Mouse (Mus musculus): Measurements from ENCODE around the gene Gstt1.
"Not testable (repeated sequence)": the region's sequence is repeated elsewhere in the genome, so short reads cannot be mapped to it uniquely, and the experiment has no call there.

Gstt1 gene

DNA sequence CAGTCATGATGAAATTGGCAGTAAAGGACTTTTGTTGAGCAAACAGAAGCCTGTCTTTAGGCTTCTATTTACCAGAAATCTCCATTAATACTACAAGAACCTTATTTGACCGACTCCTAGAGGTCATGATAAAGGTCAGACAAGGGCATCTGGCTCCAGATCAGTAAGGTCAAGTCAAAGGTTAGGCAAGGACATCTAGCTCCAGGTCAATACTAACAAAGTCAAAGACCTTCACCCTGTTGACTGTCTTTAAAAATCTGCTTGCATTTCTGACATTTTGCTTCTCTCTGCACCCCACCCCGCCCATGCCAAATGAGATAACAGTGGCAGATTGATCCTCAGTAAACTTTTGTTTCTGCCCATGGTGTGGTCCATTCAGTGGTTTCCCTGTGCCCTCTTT lies 5.8 kb upstream of the Gstt1 start:
- DNase-seq (ENCODE audit: low spot score), result no peak

DNA sequence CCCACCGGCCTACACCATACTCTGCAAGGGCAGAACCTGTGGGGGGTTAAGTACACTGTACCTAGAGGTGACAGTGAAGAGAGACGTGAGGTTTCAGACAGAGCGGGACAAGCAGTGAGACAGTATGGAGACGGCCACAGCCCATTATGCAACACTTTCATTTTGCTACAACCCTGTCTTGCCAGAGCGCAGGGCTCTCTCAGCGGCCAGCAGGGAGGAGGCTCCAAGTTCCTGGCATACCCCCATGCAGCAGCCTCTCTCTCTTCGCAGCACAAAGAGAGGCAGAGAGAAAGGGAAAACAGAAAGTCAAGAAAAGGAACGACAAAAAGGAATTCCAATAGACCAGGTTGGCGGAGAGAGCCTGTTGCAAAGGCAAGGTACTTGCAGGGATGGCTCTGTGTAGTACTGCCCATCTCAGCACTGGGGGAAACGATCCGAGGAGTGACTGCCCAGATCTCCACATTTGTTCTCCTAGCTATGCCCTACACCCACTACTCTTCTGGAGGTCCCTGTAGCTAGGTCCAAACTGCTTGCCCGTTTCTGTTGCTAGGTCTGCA lies 687 bp downstream of the Gstt1 start:
- peak; percentile 25 for DNase-seq (ENCODE audit: low spot score)

DNA sequence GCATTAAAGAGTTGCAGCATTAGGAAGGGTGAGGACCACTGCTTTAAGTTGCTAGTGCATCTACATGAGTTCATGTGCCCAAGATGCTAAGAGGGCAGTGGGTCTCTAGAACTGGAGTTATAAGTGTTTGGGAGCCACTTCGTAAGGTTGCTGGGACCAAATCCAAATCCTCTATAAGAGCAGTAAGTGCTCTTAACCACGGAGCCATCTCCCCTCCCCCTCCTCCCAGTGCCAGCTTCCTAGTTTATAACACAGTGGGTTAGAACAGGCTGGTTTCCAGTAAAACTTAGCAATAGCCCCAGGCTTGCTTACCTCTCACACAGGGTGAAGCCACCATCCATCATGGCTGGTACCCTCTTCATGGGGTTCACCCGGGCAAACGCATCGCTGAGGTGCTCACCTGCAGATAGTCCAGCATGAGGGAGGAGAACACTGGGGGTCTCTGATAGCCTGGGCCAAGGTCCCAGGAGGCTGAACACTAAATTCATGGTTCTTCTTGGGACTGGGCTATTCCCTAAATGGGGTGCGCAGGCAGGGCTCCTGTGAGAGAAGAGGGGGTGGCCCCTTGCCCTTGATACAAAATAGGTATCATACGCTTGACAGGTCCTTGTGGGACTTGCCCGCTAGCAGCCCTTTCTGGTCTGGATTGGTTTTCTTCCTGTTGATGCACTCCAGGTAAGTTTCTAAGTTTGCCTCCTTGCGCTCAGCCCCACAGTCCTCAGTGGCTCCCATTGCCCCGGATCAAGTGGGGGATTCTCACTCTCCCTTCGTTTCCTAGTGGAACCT lies 1.5 kb downstream of the Gstt1 start:
- DNase-seq (ENCODE audit: low spot score), result no peak

DNA sequence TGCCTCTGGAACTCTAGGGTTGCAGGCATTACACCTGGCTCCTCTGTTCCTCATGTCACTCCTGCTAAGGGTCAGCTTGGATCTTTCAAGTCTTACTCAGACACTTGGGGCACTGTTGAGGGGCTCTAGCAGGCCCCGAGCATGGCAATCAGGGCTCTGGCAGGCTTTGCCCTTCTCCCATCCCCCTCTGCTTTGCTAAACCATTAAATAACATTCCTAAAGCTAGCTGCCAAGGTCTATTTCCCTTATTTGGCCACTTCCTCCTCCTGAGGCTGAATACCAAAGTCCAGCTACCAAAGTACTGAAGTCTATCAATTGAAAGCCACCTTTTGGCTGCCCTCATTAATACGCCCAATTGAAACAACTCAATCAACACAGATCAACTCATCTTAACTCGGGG lies 3.5 kb downstream of the Gstt1 start:
- no peak for DNase-seq (ENCODE audit: low spot score)

DNA sequence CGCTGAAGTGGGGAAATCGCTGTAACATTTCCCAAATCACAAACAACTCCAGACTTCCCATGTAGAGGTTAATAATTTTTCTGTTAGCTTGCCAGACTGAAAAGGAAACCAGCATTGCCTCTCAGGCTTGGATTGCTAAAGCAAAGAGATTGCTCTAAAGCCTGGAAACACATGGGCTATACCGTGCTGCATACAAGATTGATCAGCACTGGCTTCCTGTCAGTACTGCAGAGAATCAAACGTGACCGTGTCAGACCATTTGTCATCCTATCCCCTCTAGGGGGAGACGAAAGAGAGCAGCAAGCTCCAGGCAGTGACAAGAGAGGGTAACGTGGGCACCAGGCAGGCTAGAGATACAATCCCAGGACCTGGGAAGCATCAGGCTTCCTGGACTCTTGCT lies 7.6 kb downstream of the Gstt1 start:
- DNase-seq (ENCODE audit: low spot score), result no peak

- no peak for DNase-seq (ENCODE audit: low spot score)
These were observed 8.5 kb downstream of the Gstt1 start for GRCm38 (mm10) chr10:75789841-75790240.

GRCm38 (mm10) chr10:75789081-75789735 lies 9.2 kb downstream of the Gstt1 start:
- no peak for DNase-seq (ENCODE audit: low spot score)

DNA sequence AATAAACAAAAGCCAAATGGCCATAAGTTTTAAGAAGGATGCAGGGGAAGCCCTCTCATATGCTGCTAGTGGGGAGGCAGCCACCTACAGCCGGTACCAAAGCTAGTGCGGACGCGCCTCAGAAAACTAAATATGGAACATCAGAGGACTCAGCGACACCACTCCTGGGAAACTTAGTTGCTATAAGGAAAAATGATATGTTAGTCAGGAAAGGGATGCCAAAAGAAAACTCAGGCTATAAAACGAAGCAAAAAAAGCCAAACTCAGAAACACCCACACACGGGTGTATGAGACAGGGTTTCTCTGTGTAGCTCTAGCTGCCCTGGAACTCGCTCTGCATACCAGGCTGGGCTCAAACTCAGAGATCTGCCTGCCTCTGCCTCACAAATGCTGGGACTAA lies 10.1 kb downstream of the Gstt1 start:
- DNase-seq (ENCODE audit: low spot score), result no peak

DNA sequence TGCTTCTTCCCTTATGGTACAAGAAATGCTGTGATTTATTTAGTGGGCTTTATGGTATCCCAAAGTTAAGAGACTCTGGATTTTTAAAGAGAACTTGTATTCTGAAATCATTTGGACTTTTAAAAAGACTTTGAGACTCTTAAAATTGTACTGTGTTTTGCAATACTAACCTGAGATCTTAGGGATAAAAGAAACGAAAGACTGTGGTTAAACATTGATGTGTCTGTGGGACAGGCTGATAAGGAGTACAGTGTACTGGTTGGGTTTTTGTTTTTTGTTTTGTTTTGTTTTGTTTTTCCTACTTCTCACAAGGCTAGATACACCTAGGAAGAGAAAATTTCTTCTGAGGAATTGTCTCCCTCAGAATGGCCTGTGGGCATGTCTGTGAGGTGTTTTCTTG lies 12.9 kb downstream of the Gstt1 start:
- DNase-seq (ENCODE audit: low spot score), result no peak

- peak; percentile 14 for DNase-seq (ENCODE audit: low spot score)
These were observed 17.4 kb downstream of the Gstt1 start, which contains the start of the genes Gm20441 and Gstt3 for GRCm38 (mm10) chr10:75780769-75781578. TSS of gene Gm20441 (minus strand) at chr10:75780954. TSS of gene Gstt3 (minus strand) at chr10:75781414.

DNA sequence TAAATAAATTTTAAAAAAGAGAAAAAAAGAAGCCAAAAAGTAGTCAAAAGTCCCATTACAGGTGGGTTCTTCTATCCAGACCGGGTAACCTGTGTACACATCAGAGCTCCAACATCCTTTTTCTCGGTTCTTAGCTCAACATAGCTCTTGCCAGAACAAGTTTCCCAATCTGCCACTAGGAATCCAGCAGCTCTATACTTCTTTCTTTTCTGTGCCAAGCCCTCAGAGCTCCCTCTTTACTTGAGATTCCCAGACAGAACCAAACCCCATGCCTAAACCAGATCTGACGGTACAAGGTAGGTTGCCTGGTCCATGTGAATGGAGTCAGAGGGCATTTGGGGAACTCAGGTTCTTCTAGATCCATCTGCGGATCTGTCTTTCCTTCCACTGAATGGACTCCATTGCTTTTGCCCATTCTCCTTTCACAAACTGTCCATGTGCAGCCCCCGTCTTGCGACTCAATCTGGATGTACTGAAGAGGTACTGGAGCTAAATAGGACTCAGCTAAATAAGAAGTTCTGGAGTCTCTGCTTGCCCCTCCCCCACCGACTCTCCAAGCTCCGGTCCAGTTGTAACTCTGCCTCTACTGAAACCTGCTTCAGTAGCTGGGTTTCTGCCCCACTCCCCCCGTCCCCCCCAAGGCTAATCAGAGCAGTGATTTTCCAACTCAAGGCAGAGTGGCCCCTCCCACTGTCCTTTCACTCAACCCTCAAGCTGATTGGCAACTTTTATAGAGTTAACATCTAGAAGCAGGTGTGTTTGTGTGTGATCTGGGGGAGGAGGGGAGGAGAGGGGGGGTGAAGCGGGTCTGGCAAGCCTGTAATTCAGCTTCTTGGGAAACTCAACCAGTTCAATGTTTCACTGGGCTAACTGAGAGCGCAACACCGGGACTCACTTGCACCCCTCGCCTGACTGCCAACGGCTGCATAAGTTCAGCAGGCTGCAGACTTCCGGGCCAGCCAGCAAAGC lies 18.9 kb downstream of the Gstt1 start:
- DNase-seq (ENCODE audit: low spot score), result no peak

- DNase-seq (ENCODE audit: low spot score), result no peak
These were observed 20.5 kb downstream of the Gstt1 start for GRCm38 (mm10) chr10:75777885-75778284.

GRCm38 (mm10) chr10:75776562-75776961 lies 21.8 kb downstream of the Gstt1 start:
- DNase-seq (ENCODE audit: low spot score), result no peak

- DNase-seq (ENCODE audit: low spot score), result no peak
These were observed 23.8 kb downstream of the Gstt1 start for GRCm38 (mm10) chr10:75774587-75774986.

DNA sequence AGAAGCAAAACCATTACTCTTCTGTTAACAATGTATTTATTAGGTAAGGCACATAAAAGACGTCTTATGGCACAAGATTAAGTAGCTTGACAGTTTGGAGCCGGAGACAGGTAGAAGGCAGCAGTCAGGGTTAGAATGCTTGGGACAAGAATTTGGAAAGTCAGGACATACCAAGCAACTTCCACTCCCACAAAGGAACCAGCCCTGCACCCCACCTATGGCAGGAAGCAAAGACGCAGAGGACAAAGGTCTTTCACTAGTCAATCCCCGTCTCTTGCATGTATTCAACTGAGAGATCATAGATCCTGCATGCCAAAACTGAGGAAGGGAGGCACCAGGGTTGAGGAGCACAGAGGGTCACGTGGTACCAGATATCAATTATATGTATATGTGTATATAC lies 24.3 kb downstream of the Gstt1 start:
- no peak for DNase-seq (ENCODE audit: low spot score)

DNA sequence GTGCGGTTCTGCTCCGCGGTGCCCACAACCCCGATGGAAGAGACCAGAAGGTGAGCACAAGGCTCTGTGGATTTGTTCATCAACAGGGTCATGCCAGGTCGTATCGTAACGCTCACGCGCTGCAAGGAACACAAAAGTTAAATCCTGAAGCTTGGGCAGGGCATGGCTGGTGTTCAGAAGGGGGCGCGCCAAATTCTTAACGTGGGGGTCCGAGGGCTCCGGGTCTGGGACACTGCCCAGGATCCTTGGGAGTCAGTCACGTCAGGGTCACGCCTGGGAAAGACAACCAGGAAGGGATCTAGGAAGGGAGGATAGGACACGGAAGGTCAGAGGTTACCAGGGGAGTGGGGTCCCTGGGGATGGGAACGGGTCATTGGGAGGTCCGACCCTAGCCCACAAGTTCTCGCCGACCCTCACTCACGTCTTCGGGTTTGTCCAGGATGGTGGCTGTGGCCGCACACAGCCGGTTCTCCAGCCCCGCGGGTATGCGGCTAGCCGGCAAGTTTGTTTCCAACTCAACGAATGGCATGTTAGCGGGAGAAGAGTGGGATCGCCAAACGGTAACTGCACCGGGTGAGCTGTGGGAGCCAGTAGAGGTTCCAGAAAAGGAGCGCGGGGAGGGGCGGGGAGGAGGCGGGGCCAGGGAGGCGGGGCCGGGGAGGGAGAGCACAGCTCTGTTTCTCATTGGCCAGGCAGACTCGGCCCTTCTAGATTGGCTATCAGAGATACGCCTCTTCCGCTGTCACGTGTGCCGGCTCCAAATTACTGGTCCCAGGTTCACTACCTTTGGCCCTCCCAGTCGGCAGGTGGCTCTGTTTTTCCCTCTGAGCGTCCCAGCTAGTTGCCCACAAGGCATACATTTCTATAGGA lies 25.4 kb downstream of the Gstt1 start, which contains the start of gene Ddt:
Ddt (minus strand) TSS at position 620 of the 870 bp plus-strand sequence.
- DNase-seq (ENCODE audit: low spot score), result peak; percentile 87

DNA sequence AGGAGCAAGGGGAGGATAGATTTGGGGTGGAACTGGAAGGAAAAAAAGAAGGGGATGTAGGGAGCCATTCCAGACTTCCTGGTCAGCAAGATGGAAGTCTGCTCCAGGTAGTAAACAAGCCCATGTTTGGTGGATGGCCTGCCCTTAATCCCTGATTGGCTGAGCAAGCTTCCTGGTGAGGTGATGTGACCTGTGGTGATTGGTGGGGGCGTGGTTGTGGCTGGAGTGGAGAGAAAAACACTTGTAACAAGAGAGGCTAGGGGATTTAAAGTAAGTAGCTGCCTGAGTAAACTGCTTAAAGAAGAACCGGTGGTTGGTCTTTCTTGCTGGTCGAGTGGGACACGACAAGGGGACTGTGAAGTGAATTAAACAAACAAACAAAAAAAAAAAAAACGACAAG lies 30.6 kb downstream of the Gstt1 start:
- DNase-seq (ENCODE audit: low spot score), result not testable (repeated sequence)

DNA sequence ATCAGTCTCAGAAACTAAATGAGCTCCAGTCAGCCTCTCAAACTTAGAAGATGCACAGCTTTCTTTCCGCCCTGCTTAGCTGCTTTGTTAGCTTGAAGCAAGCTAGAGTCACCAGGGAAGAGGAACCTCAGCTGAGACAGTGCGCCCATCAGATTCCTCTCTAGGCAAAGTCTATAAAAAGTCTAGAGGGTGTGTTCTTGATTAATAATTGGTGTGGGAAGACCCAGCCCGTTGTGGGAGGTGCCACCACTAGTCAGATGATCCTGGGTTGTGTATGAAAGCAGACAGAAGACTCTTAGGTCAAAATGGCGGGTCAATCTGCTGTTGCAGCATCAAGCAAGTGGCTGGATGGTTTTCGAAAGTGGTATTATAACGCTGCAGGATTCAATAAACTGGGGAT lies 31.5 kb downstream of the Gstt1 start:
- no peak for DNase-seq (ENCODE audit: low spot score)

DNA sequence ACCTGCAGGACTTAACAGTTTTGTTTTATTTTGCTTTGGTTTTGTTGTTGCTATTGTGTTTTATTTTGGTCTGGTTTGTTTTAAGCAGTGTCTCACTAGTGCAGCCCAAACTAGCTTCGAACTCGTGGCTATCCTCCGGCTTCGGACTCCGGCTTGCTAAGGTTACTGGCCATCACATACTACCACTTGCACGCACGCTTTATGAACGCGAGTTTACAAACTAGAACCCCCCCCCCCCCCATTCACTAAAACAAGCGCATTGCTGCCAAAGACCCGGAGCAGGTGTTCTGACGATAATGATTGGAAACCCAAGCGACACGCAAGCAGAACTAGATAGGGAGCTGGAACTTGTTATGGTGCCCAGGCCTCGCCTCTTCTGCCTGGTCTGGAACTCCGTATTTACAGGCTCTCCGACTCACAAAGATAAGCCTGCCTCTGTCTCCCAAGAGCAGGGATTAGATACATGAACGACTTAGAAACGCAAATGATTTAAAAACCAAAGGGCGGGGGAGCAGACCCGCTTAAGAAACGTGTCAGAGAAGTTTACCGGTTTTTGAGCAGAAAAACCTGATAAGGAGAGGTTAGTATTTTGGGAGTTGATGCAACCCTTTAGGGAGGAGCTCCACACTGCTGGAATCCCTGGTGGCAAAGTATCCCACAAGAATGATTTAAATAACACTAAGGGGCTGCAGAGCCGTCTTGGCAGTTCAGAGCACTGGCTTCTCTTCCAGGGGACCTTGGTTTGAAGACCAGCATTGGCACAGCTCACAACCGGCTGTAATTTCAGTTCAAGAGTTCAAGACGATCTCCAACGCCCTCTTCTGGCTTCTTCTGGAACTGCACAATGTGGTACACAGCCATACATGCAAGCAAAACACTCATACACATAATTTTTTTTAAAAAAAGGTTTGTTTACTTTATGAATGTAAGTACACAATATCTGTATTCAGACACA lies 33.6 kb downstream of the Gstt1 start:
- peak; percentile 60 for DNase-seq (ENCODE audit: low spot score)

Measured in layer of hippocampus, adult 11-12 months (tissue).